Mouse (Mus musculus) adrenal gland, postnatal 4 days (tissue): ENCODE measurements around the gene Slc4a2. TPM values are rescaled to one million over a fixed set of nuclear protein-coding genes. Genes with fewer than 3 reads are reported as not detected.

Experiments
- DNase-seq, 2 experiments: peaks; one replicate each; pipeline ENCODE4 v3.0.0; 2021 to 2022; ENCODE audit warnings: low spot score in 2 of 2, mixed read lengths in 2 of 2
- total RNA-seq, 2 experiments: library from RNA; stranded (reverse); gene quantifications; 2 replicates each; pipeline ENCODE4 v1.2.3; 2021

Slc4a2 gene
- total RNA-seq, 2 experiments from 2014 or later: 60.8 to 70.1 TPM

GRCm38 (mm10) chr5:24453985-24454303, 30.3 kb downstream of the Slc4a2 start:
- DNase-seq: no peak

- no peak for DNase-seq
Measured at GRCm38 (mm10) chr5:24455076-24455475, 31.4 kb downstream of the Slc4a2 start.

- DNase-seq: no peak
Measured at GRCm38 (mm10) chr5:24455613-24456012, 32.0 kb downstream of the Slc4a2 start.

GRCm38 (mm10) chr5:24466762-24467161, 43.1 kb downstream of the Slc4a2 start:
- DNase-seq: no peak

- no peak for DNase-seq
Measured at GRCm38 (mm10) chr5:24470600-24470999, 47.0 kb downstream of the Slc4a2 start.

GRCm38 (mm10) chr5:24472884-24473619, 49.4 kb downstream of the Slc4a2 start:
- no peak for DNase-seq

- no peak for DNase-seq
Measured at GRCm38 (mm10) chr5:24474025-24474722, 50.5 kb downstream of the Slc4a2 start.

- DNase-seq: peak in 1 of 2 experiments; percentile 30
Measured at GRCm38 (mm10) chr5:24474723-24475261, 51.2 kb downstream of the Slc4a2 start.

- DNase-seq: no peak
Measured at GRCm38 (mm10) chr5:24475476-24476241, 52.0 kb downstream of the Slc4a2 start.

- DNase-seq: no peak
Measured at GRCm38 (mm10) chr5:24477909-24478308, 54.3 kb downstream of the Slc4a2 start.

- peak; percentile 37 to 47 for DNase-seq
Measured at GRCm38 (mm10) chr5:24481647-24482046, 58.0 kb downstream of the Slc4a2 start.

GRCm38 (mm10) chr5:24482247-24483079, 58.8 kb downstream of the Slc4a2 start:
- no peak for DNase-seq

- peak in 1 of 2 experiments; percentile 35 for DNase-seq
Measured at GRCm38 (mm10) chr5:24483326-24483725, 59.7 kb downstream of the Slc4a2 start.

- no peak for DNase-seq
Measured at GRCm38 (mm10) chr5:24484963-24485362, 61.3 kb downstream of the Slc4a2 start.

- peak; percentile 59 to 71 for DNase-seq
Measured at GRCm38 (mm10) chr5:24486097-24486496, 62.5 kb downstream of the Slc4a2 start.

GRCm38 (mm10) chr5:24486738-24487137, 63.1 kb downstream of the Slc4a2 start:
- no peak for DNase-seq

- no peak for DNase-seq
Measured at GRCm38 (mm10) chr5:24490413-24490920, 66.8 kb downstream of the Slc4a2 start.
